Mouse (Mus musculus) c-Kit-positive CD71-positive TER-119-positive erythroid progenitor cells, embryonic 14.5 days (primary cell): ENCODE measurements around the gene Mxd4.

Experiments used
- DNase-seq: peaks from one replicate; pipeline ENCODE4 v3.0.0-alpha.2; 2013; ENCODE audit warnings: low spot score

Mxd4 gene

DNA sequence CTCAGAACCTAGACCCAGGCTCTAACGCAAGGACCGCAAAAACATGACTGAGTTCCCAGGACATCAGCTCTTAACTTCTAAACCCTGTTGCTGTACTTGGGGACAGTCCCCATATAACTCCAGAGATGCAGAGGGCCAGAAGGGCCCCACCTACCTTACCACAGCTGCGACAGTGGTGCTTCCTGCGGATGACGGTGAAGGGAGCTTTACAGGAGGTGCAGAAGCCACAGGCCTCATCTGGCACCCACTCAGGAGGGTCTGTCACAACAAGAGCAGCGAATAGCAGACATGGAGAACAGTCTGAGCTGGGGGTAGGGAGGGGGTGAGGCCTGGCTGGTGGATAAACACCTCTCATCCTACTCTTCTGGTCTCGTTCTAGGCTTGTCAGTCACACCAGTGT, 8.9 kb upstream of the Mxd4 start:
- DNase-seq, result no peak

DNA sequence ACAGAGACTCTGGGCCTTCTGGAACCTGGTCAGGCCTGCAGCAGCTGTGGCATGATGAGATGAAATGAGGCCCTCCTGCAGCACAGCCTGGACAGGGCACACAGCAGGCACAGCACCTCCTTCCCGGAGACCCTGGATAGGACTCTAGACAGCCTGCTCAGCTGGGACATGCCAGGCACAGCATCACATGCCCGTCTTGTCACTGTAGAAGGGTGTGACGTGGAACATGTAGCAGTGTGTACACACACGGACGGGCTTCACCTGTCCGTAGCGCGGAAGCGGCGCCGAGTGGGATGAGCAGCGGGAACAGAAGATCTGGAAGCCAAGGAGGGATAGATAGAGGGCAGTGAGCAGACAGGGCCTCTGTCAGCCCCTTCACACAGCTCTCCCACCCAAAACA, 8.3 kb upstream of the Mxd4 start:
- no peak for DNase-seq

DNA sequence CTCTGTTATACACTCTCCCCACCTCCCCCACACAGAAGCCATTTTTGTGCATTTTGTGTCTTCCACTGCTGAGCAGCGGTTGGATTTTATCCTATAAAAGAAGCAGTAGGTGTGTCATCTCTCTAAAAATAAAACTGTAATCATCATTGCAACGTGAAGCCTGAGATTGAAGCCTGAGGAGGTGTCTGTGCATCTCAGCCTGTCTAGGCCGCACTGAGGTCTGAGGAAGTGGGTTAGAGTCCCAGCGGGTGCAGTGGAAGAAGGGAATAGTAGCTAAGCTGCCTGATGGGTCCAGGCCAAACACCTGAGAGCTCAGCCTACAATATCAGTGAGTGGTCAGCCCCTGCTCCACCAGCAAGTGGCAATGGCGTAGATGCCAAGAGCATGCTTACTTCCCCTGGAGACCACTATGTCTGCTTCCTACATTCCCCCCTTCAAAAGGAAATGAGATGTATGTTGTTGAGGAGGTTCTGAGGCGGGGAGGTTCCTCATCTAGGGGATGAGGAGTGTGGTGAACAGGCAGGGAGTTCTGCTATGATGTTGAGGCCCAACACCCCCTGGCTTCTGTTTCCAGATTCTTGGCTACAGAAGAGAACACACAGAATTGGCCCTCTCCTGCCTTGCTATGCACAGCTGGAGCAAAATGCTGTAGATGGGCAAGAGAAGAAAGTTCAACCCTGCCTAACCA, 7.6 kb upstream of the Mxd4 start:
- DNase-seq, result no peak

DNA sequence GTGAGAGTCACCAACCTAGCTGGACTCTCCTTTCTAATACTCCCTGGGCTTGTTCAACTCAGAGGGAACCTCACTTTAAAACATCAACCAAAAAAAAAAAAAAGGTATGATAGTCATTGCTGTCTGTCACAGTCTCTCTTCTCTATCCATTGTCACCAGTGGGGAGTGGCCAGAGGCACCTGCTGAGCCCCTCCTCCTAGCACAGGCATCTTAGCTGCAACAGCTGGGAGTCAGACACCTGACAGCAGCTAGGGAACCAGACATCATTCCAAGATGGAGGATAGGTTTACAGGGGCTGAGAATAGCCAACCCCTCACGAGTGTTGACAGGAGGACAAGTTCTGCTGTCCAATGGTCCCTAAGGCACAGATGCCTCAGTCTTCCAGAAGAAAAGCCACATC, 6.9 kb upstream of the Mxd4 start:
- DNase-seq, result no peak

DNA sequence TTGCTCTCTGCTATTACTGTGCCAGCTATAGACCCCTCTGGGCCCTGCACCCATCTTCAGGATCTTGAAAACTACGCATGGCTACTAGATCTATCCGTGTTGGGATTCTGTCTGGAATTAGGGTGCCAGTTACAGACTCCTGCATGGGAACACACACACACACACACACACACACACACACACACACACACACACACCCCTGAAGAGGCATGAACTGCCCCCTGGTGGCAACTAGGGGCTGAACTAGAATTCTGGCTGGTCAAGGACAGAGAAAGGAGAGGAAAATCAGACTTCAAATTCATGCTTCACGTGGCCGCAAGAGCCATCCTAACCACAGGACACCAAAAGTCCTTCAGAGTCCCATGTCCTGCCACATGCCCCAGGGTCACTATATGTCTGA, 4.3 kb upstream of the Mxd4 start:
- DNase-seq, result no peak

DNA sequence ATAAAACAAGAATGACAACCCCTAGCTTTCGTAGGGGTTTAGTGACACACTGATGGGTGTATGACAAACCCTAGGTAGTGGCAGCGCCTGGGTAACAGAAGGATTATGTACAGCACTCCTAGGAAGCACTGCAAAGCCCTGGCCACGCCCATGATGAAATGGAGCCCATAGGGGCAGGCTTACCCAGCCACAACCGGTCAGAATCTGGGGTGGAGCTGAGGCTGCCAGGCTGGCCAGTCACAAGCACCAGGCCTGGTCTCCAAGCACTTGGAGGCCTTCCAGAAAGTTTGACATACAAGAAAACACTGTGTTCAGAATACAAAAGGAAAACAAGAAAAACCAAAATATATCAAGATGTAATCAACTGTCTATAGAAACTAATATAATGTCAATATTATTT, 3.5 kb upstream of the Mxd4 start:
- no peak for DNase-seq

DNA sequence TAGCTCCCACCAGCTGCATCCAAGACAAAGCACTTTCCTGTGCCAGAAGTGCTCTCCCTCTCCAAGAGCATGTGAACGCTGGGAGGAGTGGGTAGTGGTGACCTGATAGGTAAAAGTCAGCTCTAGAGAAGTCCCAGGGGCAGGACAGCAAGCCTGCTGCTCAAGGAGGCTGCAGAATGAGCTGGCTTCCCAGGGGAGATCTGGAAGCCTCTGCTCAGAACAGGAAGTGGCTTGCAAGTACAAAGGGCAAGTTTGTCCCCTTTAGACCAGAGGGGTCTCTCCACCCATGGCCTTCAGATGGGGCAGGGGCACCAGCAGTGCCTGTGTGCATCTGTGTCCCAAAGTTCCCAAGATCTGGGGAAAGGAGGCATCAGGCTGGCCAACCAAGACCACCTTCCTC, 2.0 kb upstream of the Mxd4 start:
- DNase-seq, result no peak

DNA sequence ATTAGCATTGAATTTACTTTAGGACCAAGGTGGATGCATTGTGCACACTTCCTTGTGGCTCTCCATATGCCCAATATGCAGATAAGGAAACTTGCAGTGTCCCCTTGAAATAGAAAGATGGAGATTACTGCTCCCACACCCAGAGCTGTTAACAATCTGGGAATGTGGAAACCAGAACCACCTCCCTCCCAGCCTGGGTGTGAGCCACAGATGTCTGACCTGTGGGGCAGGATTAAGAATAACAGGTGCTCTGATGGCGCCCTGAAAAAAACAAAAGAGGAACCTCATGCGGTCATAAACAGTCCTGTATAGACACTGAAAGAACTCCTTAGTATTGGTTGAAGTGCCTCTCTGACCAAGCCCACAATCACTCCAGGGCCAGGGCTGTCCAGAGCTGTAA, 1.3 kb upstream of the Mxd4 start:
- DNase-seq, result no peak

DNA sequence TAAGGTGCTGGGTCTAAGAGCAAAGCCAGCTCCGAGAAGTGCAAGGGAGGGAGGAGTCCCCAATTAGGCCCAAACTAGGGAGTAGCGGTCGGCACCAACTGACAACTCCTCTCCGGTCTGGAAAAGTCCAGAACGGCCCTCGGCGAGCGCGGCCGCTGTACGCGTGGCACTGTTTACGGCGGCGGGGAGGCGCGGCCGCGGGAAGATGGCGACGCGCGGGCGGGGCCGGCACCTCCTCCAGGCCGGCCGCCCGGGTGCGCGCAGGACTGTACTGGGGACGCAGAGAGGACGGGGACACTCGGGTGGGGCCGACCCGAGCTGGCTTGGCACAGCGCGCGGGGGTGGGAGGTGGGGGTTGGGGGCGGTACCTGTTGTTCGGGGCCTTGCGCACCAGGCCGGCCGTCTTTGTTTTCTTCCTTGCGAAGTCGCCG, 544 bp downstream of the Mxd4 start:
- DNase-seq, result no peak

DNA sequence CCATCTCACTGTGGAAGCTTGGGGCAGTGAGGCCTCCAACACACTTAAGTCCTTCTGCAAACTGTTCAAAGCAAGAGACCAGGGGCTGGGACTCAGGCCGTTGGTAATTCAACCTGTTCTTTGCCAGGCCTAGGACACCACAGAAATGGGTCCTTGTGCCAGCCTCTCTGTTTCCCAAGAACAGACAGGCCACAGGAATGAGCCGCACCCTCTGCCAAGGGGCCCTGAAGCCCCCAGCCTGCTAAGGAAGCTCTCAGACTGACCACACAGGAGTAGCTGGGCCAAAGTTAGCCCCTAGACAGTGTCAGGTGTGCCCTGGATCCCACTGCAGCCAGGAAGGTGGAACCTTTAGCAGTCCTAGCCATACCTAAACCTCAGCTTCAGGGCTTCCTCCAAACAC, 1.1 kb downstream of the Mxd4 start:
- DNase-seq, result no peak

DNA sequence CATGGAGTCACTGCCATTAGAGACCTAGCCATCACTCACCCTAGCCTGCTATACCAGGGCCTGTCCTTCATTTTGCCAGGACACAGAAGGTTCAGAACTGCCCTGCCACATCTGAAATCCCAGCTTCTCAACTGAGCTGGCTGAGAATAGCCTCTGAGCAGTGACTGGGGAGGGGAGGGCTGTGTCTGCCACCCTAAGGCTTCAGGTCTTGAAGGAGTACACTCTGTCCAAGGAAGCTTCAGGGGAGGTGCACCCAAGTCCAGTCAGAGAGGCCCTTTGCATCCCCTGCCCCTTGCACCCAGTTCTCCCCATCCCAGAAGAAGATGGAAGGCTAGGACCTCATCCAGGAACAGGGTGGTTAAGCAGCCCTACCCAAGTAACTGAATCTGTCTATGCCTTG, 1.7 kb downstream of the Mxd4 start:
- no peak for DNase-seq

DNA sequence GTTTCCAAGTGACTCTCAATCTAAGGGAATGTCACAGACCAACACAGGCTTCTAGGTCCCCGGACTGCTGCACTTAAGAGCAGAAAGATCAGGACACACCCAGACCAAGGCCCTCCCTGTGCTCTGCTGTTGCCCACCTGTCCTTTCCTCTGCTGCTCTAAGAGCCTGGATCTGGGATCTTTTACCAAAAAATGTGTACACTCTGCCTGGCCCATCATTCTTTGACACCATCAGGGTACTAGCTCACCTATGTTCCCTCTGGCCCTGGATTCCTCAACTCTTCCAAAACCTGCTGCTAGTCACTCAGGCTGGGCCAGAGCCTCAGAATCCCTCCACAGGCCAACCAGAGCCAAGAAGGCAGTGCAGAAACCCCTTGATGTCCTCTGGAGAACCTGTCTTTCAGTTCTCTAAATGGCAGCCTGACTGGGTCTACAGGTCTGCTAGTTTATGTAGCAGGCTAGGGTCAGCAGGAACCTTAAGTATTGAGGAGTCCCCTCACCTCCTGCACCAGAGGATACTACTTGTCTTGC, 2.4 kb downstream of the Mxd4 start:
- DNase-seq, result no peak

DNA sequence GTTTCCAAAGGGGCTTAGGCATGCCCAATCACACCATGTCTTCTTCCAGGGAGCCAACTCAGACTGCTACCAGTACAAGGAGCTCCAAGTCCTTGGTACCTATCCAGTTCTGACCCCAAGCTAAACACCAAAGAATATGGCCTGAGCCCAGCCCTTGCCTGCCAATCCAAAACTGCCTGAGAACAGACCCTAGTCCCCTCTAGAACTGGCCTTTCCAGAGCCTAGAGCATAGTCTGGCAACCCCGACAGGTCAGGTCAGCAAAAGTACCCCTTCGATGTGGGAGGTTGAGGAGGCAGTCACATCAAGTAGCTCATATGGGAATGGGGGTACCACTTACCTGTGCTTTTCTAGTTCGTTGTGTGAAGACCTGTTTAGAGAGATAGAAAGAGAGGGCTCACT, 3.5 kb downstream of the Mxd4 start:
- no peak for DNase-seq

DNA sequence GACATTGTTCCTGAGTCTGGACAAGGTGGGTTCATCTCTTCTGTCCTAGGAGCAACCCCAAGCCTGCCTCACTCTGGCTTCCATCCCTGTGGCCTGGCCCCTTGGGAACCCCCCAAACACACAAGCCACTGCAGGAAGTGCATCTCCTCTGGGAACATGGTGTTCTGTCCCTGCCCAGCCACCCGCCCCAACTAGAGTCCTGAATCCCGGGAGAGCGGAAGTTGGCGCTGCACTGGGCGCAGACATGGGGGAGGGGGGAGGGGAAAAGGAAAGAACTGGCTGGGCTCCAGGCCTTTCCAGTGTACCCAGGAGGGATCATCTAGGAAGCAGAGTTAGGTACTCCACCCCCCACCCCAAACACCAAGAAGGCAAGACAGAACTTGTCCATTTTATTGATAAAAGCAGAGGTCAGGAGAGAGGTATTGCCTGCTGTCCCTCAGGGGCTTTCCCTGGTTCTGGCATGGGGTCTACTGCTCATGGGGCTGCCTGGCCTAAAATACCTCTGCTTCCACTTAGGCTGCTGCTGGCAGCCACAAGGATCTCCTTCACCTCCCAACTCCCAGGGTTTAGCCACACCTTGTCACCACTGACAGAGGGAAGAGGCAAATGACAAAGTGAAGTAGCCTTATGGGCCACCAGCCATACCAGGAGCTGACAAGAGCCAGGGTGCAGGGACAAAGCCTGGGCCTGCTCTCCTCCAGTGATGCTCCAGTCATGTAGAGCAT, 4.2 kb downstream of the Mxd4 start:
- DNase-seq, result no peak

DNA sequence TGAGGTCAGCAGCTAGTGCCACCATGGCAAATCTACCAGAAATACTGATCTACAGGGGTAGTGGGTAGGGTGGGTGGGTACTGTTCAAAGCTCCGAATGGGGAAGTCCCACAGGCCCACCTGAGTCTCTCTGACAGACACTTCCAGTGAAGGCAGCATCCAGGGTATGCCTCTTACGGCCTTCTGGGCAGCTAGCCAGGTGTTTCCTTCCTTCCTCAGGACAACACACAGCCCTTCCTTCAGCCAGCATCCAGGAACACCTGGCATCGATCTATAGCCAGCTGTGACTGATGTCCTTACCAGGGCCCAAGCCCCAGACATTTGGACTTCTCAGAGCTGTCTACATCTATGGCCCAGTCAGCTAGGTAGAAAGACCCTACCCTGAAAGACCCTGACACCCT, 5.0 kb downstream of the Mxd4 start:
- DNase-seq, result no peak

DNA sequence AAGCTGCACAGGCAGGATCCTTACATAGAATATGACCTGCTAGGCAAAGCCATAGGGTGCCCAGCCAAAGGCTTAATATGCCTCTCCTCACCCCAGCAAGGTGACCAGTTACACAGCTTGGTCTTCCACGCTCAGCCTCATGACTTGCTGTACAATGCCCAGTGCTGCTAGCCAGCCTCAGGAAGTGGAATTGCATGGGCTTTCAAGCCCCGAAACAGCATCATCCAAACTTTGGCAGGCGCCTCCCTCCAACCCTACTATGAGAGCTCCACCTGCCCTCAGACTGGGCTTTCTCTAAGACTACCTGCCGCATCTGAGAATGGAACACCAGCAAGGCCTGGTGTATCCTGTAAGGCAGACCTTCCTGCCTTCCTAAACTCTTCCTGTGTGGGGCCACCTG, 9.7 kb downstream of the Mxd4 start:
- DNase-seq, result no peak

DNA sequence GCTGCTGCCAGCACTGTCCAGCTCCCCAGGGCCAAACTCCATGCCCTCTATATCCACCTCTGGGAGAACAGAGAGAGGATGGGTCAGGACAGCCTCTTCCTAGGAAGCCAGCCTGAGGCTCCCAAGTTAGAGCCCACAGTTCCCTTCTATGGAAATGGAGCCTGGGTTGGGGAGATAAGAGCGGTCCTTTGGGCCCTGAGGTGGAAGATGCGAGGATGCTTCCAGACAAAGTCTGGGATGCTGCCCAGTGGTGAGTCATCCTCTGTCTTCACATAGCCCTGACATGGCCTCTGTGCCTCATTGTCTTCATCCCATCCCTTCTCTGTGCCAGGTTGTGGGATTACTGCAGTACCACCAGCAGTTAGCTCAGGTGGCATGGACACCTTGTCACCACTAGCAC, 10.4 kb downstream of the Mxd4 start:
- no peak for DNase-seq

DNA sequence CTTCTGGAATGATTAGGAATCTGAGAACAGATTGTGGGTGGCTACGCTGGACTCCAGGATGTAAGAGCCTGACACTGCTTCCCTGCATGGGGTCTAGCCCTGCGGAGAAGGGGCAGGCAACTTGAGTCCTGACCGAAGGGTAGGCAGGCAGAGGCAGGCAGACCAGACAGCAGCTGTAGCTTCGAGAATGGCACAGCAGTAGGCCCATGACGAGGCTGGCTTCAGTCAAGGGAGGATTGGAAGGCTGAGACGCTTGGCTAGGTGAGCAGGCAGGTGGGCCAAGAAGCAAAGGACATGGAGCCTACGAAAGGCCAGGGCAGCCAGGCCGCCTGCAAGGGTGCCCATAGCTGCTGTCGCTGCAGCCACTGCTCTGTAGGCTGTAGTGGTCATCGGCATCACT, 10.8 kb downstream of the Mxd4 start:
- no peak for DNase-seq

DNA sequence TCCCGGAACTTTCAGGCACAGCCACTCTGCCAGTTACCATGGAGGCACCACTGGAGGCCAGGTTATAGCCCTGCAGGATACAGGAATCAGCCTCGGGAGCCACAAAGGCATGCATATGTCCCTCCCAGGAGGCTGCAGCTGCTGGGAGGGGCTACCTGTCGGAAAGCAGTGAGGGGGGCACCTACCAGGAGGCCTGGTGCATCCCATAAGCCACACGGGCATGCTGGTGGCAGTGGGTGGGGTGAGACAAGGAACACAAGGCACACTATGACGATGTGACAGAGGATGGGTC, 12.2 kb downstream of the Mxd4 start:
- DNase-seq, result no peak

DNA sequence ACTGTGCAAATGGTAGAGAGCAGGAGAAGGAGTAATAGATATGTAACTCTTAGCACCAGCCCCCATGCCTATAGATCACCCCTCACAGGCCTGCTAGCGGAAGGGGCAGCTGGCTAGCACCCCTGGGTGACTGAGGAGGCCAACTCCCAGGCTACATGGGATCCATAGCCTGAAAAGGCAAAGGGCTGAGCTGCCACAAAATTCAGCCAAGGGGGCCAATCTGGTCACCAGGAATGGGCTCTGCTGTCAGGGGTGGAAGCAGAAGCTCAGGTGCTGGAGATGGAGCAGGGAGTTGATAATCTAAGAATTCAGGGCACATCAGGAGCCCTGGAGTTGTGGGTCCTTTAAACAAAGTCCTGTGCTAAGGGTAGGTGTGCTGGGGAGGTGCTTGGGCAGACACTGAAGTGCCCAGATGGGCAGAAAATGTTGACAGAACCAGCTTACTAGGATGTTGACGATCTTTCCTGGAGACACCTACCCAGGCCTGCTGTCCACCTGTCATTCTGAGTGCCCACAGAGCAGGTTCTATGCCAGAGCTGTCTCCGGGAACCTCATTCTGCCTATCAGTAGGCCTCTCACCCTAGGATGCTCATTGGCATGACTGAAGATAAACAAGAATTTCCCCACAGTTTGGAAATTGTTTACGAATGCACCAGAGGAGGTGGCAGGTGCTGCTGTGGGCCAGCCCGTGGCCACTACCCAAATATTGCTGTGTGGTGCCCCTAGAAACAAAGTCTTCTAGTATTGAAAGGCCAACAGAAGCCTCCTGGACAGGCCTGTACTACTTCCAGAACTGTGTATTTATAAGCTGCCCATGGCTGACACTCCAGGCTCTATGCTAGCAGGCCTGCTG, 12.7 kb downstream of the Mxd4 start:
- DNase-seq, result no peak

DNA sequence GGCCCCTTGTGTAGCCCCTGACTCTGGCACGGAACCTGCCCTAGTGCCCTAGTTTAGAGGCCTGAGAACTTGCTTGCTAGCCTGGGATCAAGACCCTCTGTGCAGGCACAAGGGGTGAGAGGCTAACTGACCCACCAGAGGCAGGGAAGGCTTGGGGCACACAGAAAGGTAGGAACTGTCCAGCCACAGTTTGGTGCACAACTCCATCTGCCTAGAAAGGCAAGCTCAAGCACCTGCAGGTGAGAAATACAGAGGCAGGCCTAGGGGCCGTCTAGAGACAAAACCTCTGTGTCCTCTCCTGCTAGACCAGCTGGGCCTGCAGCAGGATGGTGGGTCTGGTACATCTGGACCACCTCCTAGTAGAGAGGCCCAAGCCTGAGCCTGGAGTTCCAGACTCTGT, 13.5 kb downstream of the Mxd4 start:
- no peak for DNase-seq

DNA sequence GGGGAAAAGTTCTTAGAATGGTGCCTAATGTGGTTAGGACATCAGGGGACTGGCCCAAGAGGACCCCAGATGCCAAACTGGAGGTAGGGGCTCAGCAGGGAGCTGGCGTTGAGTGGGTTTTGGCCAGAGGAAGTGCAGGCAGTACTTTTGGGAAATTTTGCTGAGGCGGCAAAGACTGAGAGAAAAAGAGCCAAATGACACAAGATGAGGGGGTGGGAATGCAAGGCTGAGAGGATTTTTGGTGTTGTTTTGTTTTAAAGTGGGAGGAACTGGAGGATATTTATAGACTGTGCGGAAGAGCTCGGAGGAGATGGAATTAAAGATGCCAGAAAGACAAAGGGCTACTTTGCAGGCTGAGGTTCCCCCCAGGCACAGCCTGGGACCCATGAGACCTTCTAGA, 16.8 kb downstream of the Mxd4 start:
- DNase-seq, result no peak

DNA sequence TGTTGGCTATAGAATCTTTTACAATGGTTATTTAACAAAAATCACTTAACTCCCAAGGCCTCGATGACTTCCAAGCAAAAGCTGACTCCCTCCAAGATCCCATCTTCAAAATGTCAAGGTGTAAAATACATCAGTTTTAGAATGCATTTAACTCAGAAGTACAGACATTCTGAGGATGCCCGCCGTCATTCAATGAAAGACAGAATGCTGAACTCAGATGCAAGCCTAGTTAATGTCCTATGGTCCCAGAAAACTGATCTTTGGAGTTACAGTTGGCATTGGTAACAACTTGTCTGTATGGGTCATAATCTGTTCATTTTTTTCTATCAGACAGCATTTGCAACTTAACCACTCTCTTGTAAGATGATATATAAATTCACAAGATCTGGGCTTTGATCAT, 17.6 kb downstream of the Mxd4 start:
- DNase-seq, result no peak
